ENCODE assay signal across 8 mouse cellular contexts in the genomic region with DNA sequence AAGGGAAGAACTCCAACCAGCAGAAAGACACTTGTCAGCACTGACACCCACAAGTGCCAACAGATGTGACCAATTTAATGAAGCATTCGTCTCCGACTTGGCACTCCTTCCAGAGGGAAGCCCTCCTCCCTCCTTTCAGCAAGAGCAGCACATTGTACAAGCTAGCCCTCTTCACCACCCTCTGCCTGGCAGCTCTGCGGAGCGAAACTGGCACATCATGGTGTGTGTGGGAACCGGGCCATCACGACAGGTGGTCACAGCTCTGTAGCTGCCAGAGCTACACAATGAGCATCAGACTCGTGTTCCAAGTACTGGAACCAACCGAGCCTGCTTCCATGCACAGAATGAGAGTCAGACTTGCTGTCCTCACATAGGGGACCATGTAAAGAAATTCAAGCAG. TPM values are rescaled to one million over a fixed set of nuclear protein-coding genes. Genes with fewer than 3 reads are reported as not detected.
A peak's percentile ranks its signal among the peaks of the same experiment; 100 is the strongest.
DNase-seq lines count a peak whose midpoint lies in the region; ATAC-seq lines count a peak whose summit lies in the region.

No protein-coding gene starts in this region.

- WGBS in forebrain, embryonic 14.5 days, result 33% methylated on average over 8 of the region's 8 CpGs
- WGBS in liver, embryonic 12.5 days (ENCODE audit: insufficient replicate concordance), result 85% methylated on average over 8 of the region's 8 CpGs

- no peaks in the 10 kb centered on the region for H3K9me3 ChIP-seq in forebrain, embryonic 14.5 days (replicated peaks; ENCODE audit: control insufficient read depth, low read length)
- no peaks in the 10 kb centered on the region for H3K9me3 ChIP-seq in liver, embryonic 12.5 days (replicated peaks)

- ATAC-seq in forebrain, embryonic 14.5 days, result peak; percentile 99
- no peak for ATAC-seq in liver, embryonic 12.5 days

- H3K36me3 ChIP-seq in forebrain, embryonic 14.5 days (ENCODE audit: control insufficient read depth, insufficient read depth, low read length), result peaks cover 3% of the 10 kb centered on the region; the same call in 1 of the 2 replicates
- H3K36me3 ChIP-seq in liver, embryonic 12.5 days, result no peaks in the 10 kb centered on the region

- no peaks in the 10 kb centered on the region for H3K27me3 ChIP-seq in forebrain, embryonic 14.5 days (replicated peaks; ENCODE audit: control insufficient read depth, insufficient read depth, low read length)
- no peaks in the 10 kb centered on the region for H3K27me3 ChIP-seq in liver, embryonic 12.5 days (replicated peaks)

- H3K4me3 ChIP-seq in forebrain, embryonic 14.5 days (ENCODE audit: low read depth, low read length), result no peak overlapping the region
- no peak overlapping the region for H3K4me3 ChIP-seq in liver, embryonic 12.5 days

- H3K4me1 ChIP-seq in forebrain, embryonic 14.5 days (ENCODE audit: control insufficient read depth, insufficient read depth, low read length), result no peaks in the 10 kb centered on the region; the same call in 1 of the 2 replicates
- H3K4me1 ChIP-seq in liver, embryonic 12.5 days, result no peaks in the 10 kb centered on the region

- H3K4me2 ChIP-seq in forebrain, embryonic 14.5 days (ENCODE audit: low read length), result no peak overlapping the region
- H3K4me2 ChIP-seq in liver, embryonic 12.5 days, result no peak overlapping the region

- no peak overlapping the region for H3K27ac ChIP-seq in forebrain, embryonic 14.5 days (ENCODE audit: low read depth, low read length)
- no peak overlapping the region for H3K27ac ChIP-seq in liver, embryonic 12.5 days

- H3K9ac ChIP-seq in forebrain, embryonic 14.5 days (ENCODE audit: low read length), result no peak overlapping the region
- H3K9ac ChIP-seq in liver, embryonic 12.5 days, result no peak overlapping the region

- peak; percentile 89 for DNase-seq in heart, adult 11 months
- DNase-seq in heart, adult 9 months (ENCODE audit: low spot score in 2 of 2), result no peak
- DNase-seq in forebrain, embryonic 14.5 days (ENCODE audit: low spot score), result peak; percentile 95
- peak; percentile 92 to 93 for DNase-seq in layer of hippocampus, adult 8-10 months (ENCODE audit: low spot score in 2 of 2)
- peak; percentile 6 for DNase-seq in retina, embryonic 14.5 days (ENCODE audit: low spot score)
- no peak for DNase-seq in urinary bladder, postnatal 10 days (ENCODE audit: low spot score)
- DNase-seq in adrenal gland, postnatal 4 days (ENCODE audit: low spot score in 2 of 2), result no peak

RNA-seq across cellular contexts. Expression of gene Tmtc4, which starts 25.9 kb away (rescaled TPM):
- 41.5 and 41.8 TPM in 2 replicates for polyA plus RNA-seq in forebrain, embryonic 14.5 days (2014; fragmentation: Nextera tagmentation; extraction: Ambion mirVana)
- 10 to 100 TPM; 17.9 to 33.1 (median 26.4) TPM for total RNA-seq in layer of hippocampus, adult 8-10 months (2022)
- polyA plus RNA-seq in liver, embryonic 12.5 days (2016; fragmentation: Nextera tagmentation; extraction: Ambion mirVana), result 3.8 and 4.2 TPM in 2 replicates
- total RNA-seq in adrenal gland, postnatal 4 days (2021), result 10 to 100 TPM; 29.2 to 44.6 TPM

RNA-seq across cellular contexts. Expression of gene Ggact, which starts 44.4 kb away (rescaled TPM):
- polyA plus RNA-seq in forebrain, embryonic 14.5 days (2014; fragmentation: Nextera tagmentation; extraction: Ambion mirVana), result 6.9 and 7.7 TPM in 2 replicates
- total RNA-seq in layer of hippocampus, adult 8-10 months (2022), result 10 to 100 TPM; 44.2 to 47.8 (median 45.5) TPM
- 14.3 and 16.1 TPM in 2 replicates for polyA plus RNA-seq in liver, embryonic 12.5 days (2016; fragmentation: Nextera tagmentation; extraction: Ambion mirVana)
- total RNA-seq in adrenal gland, postnatal 4 days (2021), result 10 to 100 TPM; 43.9 to 49.2 TPM

Comparison
In these comparisons a context has a peak if more than half of its experiments do, and no peak if none do; other contexts are left out.
1. DNase-seq: peak in heart, adult 11 months (single experiment), forebrain, embryonic 14.5 days (single experiment), layer of hippocampus, adult 8-10 months (2 of 2) and retina, embryonic 14.5 days (single experiment); none in heart, adult 9 months (0 of 2), urinary bladder, postnatal 10 days (single experiment) and adrenal gland, postnatal 4 days (0 of 2).